Mouse (Mus musculus) stomach, postnatal 0 days (tissue): ENCODE measurements around the gene Ybx2. TPM values are rescaled to one million over a fixed set of nuclear protein-coding genes. Genes with fewer than 3 reads are reported as not detected.
A peak's percentile ranks its signal among the peaks of the same experiment; 100 is the strongest.
"Not testable (repeated sequence)": the region's sequence is repeated elsewhere in the genome, so short reads cannot be mapped to it uniquely, and the experiment has no call there.

Source experiments
- ATAC-seq: fragments of 200-750 bp; cut with Nextera tagmentation; 2 replicates; pipeline ENCODE4 v1.8.0; 2017; ENCODE audit not compliant: low FRiP score, low TSS enrichment
- DNase-seq: peaks from one replicate; pipeline ENCODE4 v3.0.0-alpha.2; 2016; ENCODE audit warnings: low spot score
- H3K27ac ChIP-seq: fragments of 300-500 bp; sonication (generic); replicated peaks from 2 replicates; pipeline ENCODE4 v1.5.1; 2014; ENCODE audit warnings: mild to moderate bottlenecking, control low read depth
- H3K27me3 ChIP-seq: fragments of 300-500 bp; sonication (generic); 2 replicates; pipeline ENCODE4 v1.6.1; 2014; ENCODE audit warnings: low read length; ENCODE audit not compliant: control insufficient read depth, insufficient read depth
- H3K36me3 ChIP-seq: fragments of 300-500 bp; sonication (generic); 2 replicates; pipeline ENCODE4 v1.6.1; 2014; ENCODE audit warnings: low read length, mixed read lengths; ENCODE audit not compliant: control insufficient read depth, insufficient read depth
- H3K4me1 ChIP-seq: fragments of 300-500 bp; sonication (generic); replicated peaks from 2 replicates; pipeline ENCODE4 v1.6.1; 2014; ENCODE audit warnings: antibody characterized with exemption; ENCODE audit not compliant: control insufficient read depth, insufficient read depth
- H3K4me2 ChIP-seq: fragments of 300-500 bp; sonication (generic); replicated peaks from 2 replicates; pipeline ENCODE4 v1.6.1; 2014; ENCODE audit warnings: low read depth, mild to moderate bottlenecking, control low read depth, moderate library complexity
- H3K4me3 ChIP-seq: fragments of 300-500 bp; sonication (generic); 2 replicates; pipeline ENCODE4 v1.5.1; 2014; ENCODE audit warnings: low read depth, low read length, control low read depth
- H3K9ac ChIP-seq: fragments of 300-500 bp; sonication (generic); 2 replicates; pipeline ENCODE4 v1.6.1; 2014; ENCODE audit warnings: mild to moderate bottlenecking, low read length, control low read depth, mixed read lengths
- H3K9me3 ChIP-seq: fragments of 300-500 bp; sonication (generic); 2 replicates; pipeline ENCODE4 v1.6.1; 2016; ENCODE audit warnings: low read length; ENCODE audit not compliant: control insufficient read depth
- CTCF ChIP-seq: IDR thresholded peaks from 2 replicates; pipeline ENCODE4 v1.5.1; 2016; ENCODE audit warnings: antibody characterized with exemption, low read depth, mild to moderate bottlenecking, moderate library complexity
- EP300 ChIP-seq: optimal IDR thresholded peaks from 2 replicates; pipeline ENCODE3; 2016; ENCODE audit warnings: antibody characterized with exemption
- WGBS: fragments of 180-500 bp; shearing (Covaris S2); extraction: QIAGEN DNeasy Blood & Tissue Kit; methylation state at CpG from one replicate; pipeline ENCODE4 v1.1.7; 2014; 5-methylcytosine and 5-hydroxymethylcytosine counted together
- polyA plus RNA-seq: library from polyadenylated mRNA; unstranded; fragments of >200 nt; fragmentation: Nextera tagmentation; extraction: Ambion mirVana; gene quantifications from 2 replicates; pipeline ENCODE4 v1.2.1, GENCODE M21; 2015

Ybx2 gene
- polyA plus RNA-seq, 1 experiment from 2014 or later = 1.7 TPM

- Histone ChIP-seq H3K36me3 (peaks cover 12% of the 10 kb centered on the region), H3K27me3 (no peaks in the 10 kb centered on the region), H3K9me3 (no peaks in the 10 kb centered on the region), H3K9ac (peak within 1 kb of the TSS; percentile 94), H3K4me3 (peak within 1 kb of the TSS; percentile 94), H3K4me1 (0 out of 2 replicates have a peak, but pooled peaks cover 2% of the 10 kb centered on the region), H3K27ac (peak within 1 kb of the TSS; percentile 98), H3K4me2 (peak within 1 kb of the TSS; percentile 96)
- DNase-seq (peak; percentile 100), ATAC-seq (peak; percentile 93)
- under 1% methylated on average over 75 of the region's 78 CpGs for WGBS
- TF ChIP-seq EP300 (no peak), CTCF (peak; percentile 79)
These were observed 14.2 kb upstream of the Ybx2 start, which contains the start of gene Eif5a for GRCm38 (mm10) chr11:69921114-69922011. Gene Eif5a (minus strand): TSS chr11:69921958.

- H3K9me3 ChIP-seq = no peaks in the 10 kb centered on the region
- H3K27me3 ChIP-seq = no peaks in the 10 kb centered on the region
- H3K36me3 ChIP-seq = peaks cover 10% of the 10 kb centered on the region
- no peak for DNase-seq
- peak overlapping the region; percentile 66 for H3K9ac ChIP-seq
- H3K27ac ChIP-seq = peak overlapping the region; percentile 98
- ATAC-seq = no peak
- WGBS = 1% methylated on average over 12 of the region's 12 CpGs
- 0 out of 2 replicates have a peak, but pooled peaks cover 2% of the 10 kb centered on the region for H3K4me1 ChIP-seq
- TF ChIP-seq EP300 = no peak
- TF ChIP-seq CTCF = peak; percentile 43
- H3K4me2 ChIP-seq = peak overlapping the region; percentile 42
- H3K4me3 ChIP-seq = peak overlapping the region; percentile 47
These were observed 13.4 kb upstream of the Ybx2 start for GRCm38 (mm10) chr11:69922012-69922756.

GRCm38 (mm10) chr11:69922796-69923195 is 12.8 kb upstream of the Ybx2 start:
- TF ChIP-seq CTCF = no peak
- TF ChIP-seq EP300 = no peak
- H3K9ac ChIP-seq = no peak overlapping the region
- H3K9me3 ChIP-seq = no peaks in the 10 kb centered on the region
- peaks cover 5% of the 10 kb centered on the region for H3K36me3 ChIP-seq
- no peaks in the 10 kb centered on the region for H3K27me3 ChIP-seq
- H3K27ac ChIP-seq = no peak overlapping the region
- H3K4me3 ChIP-seq = no peak overlapping the region
- 57% methylated on average over 3 of the region's 3 CpGs for WGBS
- H3K4me1 ChIP-seq = 0 out of 2 replicates have a peak, but pooled peaks cover 2% of the 10 kb centered on the region
- H3K4me2 ChIP-seq = peak overlapping the region; percentile 42; the same call in 1 of the 2 replicates
- peak; percentile 13 for DNase-seq
- no peak for ATAC-seq

GRCm38 (mm10) chr11:69927501-69927900 is 8.1 kb upstream of the Ybx2 start:
- Histone ChIP-seq H3K9me3 (no peaks in the 10 kb centered on the region), H3K9ac (no peak overlapping the region), H3K4me2 (no peak overlapping the region), H3K27ac (no peak overlapping the region), H3K27me3 (no peaks in the 10 kb centered on the region), H3K36me3 (no peaks in the 10 kb centered on the region), H3K4me1 (no peaks in the 10 kb centered on the region), H3K4me3 (no peak overlapping the region)
- DNase-seq = no peak
- TF ChIP-seq EP300 = no peak
- peak; percentile 19; the same call in 1 of the 2 replicates for TF ChIP-seq CTCF
- no peak for ATAC-seq
- 90% methylated on average over 2 of the region's 2 CpGs for whole genome bisulfite sequencing

- no peak for TF ChIP-seq EP300
- TF ChIP-seq CTCF = no peak
- no peak for ATAC-seq
- Histone ChIP-seq H3K36me3 (no peaks in the 10 kb centered on the region), H3K4me3 (no peak overlapping the region), H3K27me3 (no peaks in the 10 kb centered on the region), H3K9me3 (no peaks in the 10 kb centered on the region), H3K4me1 (no peaks in the 10 kb centered on the region), H3K4me2 (no peak overlapping the region), H3K27ac (no peak overlapping the region), H3K9ac (no peak overlapping the region)
- WGBS = 30% methylated on average over 4 of the region's 4 CpGs
- no peak for DNase-seq
These were observed 5.9 kb upstream of the Ybx2 start for GRCm38 (mm10) chr11:69929712-69930111.

GRCm38 (mm10) chr11:69930176-69930575 is 5.4 kb upstream of the Ybx2 start:
- not testable (repeated sequence) for DNase-seq, H3K4me3 ChIP-seq, H3K9me3 ChIP-seq, H3K4me2 ChIP-seq, H3K9ac ChIP-seq, H3K36me3 ChIP-seq, H3K27me3 ChIP-seq, H3K27ac ChIP-seq, H3K4me1 ChIP-seq, ATAC-seq
- 86% methylated on average over 8 of the region's 8 CpGs for WGBS
